Mouse (Mus musculus) heart, adult 11 months (tissue): ENCODE results near the gene Pcyt1b.

Experiments used
- DNase-seq: peaks from one replicate; pipeline ENCODE4 v3.0.0; 2022

The Pcyt1b gene

DNA sequence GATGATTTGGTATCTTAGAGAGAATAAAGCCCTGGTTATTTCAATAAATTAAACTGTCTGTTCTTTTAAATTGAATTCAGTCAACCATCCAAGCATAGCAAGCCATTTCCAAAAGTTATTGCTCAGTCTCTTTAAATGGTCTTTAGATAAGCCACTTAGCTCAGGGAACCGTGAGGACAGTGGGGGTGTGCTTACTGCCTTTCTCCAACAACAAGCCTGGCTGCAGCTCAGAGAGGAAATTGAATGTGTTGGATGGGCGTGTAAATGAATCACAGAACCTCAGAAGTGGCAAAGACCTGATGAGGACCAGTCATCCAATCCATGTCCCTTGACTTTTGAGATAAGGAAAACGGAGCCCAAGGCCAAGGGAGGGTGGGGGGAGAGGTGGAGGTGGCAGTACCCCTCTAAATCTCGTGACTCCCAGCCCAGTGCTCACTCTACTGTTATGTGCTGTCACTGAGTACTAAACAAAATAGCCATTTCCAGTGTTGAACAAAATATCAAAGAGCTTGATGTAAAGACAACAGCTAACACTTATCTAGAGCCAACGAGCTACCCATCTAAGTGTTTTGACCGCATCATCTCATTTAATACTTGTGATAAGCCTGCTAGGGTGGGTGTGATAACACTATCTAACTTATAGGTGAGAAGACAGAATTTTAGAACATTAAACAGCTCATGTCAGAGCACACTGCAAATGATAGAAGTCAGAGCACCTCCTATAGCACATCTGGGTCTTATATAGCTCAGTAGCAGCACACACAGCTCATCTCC, 78.5 kb downstream of the Pcyt1b start:
- DNase-seq: no peak

DNA sequence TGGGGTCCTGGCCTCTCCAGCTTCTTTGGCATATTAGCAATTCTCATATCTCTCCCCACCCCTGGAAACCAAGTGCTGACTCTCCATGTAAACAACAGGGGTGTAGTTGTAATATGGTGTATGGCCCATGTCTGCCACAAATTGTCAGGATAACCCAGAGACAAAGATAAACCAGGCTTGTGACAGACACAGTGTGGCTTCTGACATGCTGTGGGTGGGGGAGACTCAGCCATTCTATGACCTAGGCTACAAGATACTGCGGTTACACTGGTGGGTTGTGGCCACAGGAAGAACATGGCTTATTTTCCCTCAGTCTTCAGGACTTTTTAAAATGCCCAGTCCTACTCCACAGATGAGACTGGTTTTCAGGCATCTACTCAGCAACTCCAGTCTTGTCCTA, 94.5 kb downstream of the Pcyt1b start:
- no peak for DNase-seq

DNA sequence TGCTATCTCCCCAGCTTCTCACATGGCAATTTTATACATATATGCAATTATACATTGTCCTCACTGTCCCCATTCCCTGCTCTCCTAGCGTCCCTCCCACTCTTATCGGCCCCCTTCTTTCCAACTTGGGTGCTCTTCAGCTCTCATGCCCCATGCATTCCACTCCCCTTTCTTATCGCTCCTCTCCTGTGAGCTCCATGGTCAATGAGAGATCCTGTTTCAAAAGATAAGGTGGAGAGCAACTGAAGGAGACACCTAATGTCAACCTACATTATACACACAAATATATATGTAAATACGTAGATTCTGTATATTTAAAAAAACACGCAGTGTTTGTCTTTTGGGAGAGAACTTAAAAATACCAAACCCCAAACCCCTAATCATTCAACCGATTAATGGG, 95.9 kb downstream of the Pcyt1b start:
- DNase-seq: no peak

DNA sequence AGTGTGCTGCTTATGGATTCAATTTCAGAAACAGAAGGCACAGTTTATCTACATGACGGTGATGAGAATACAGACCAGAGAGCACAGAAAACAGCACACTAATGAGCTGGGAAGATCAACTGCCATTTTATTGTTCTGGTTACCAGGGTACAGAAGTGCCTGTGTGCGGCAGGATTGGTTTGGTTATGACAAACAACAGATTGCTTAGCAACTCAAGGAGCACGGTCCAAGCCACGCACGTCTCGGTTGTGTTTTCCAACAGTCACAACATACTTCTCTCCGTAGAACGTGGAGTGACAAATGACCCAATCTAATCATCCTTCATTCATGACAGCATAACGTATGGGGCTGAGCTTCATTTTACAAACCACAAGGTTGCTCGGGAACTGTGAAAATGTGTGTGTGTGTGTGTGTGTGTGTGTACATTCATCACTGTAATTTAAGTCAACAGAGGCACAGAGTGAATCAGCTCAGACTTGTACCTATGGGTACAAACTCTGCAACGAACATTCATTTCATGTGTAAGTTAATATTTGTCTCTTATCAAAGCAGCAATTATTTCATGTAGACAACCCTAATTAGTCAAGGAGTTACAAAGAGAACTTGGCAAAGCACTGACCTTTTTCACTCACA, 100.7 kb downstream of the Pcyt1b start:
- no peak for DNase-seq

DNA sequence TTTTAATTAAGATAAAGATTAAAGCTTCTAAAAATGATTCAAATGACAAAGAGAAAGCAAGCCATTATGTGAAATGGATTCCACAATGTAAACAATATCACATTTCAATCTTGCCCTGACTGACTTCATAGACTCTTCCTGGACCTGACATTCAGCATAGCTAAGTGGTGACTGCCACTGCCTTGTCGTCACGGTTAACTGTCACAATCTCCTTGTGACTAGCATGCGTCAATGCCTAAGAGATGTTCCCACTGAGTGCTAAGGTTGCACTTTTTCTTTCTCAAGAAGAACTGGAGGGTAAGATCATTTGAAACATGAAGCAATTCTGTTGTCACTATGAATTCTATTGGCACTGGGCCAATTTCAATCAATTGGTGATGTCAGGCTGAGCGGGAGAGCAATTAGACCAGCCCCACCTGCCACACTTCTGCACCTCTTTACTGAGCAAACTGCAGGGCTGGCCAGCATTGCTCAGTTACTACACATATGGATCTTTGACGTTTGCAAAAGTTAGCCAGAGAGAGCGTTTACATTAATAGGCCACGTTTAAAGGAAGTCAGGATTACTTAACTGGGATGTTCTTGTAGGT, 102.3 kb downstream of the Pcyt1b start:
- DNase-seq: no peak

DNA sequence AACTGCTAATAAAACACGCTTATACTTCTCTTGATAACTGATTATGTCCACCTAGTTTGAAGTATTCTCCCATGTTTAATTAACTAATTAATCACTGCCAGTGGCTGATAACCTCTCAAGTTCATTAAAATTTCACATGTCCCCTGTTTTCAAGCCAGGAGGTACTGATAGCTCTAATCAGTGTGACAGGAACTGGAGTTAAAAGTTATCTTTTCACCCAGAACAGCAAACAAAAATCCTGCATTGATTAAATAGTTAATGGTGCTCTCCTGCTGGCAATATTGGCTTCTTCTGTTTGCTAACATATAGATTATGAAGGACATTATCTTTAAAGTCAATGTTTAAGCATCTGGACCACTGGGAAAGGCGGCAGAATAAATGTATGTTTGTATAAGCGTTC, 106.1 kb downstream of the Pcyt1b start:
- DNase-seq: no peak

DNA sequence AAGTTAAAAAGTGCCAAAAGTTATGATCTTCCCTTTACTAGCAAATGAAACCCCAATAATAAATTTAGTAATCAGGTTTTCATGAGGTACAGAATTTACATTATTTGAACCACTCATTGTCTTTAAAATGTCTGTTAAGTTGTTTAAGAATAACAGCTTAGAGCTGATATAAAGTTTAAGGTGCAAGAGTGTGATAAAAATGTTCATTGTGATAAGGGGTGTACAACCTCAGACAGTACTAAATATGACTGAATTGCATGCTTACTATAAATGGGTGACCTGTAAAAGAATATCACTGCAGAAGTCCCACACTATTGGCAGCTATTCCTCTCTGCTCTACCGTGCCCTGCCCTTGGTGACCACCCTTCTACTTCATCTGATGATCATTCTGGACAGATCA, 134.9 kb downstream of the Pcyt1b start:
- no peak for DNase-seq

DNA sequence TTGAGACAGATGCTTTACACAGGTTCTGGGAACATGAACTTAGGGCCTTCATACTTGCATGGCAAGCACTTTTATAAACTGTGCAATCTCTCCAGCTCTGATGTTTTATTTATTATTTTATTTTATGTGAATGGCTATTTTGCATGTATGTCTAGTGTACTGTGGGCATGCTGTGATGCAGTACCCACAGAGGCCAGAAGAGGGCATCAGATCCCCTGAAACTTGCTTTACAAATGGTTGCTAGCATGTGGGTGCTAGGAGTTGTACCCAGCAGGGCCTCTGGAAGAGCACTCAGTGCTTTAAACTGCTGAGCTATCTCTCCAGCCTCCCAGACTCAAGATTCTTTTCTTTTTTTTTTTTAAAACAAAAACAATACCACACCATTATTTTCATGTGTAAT, 138.5 kb downstream of the Pcyt1b start:
- DNase-seq: no peak
